15 mouse cellular contexts compared by ENCODE assay signal in the genomic region with DNA sequence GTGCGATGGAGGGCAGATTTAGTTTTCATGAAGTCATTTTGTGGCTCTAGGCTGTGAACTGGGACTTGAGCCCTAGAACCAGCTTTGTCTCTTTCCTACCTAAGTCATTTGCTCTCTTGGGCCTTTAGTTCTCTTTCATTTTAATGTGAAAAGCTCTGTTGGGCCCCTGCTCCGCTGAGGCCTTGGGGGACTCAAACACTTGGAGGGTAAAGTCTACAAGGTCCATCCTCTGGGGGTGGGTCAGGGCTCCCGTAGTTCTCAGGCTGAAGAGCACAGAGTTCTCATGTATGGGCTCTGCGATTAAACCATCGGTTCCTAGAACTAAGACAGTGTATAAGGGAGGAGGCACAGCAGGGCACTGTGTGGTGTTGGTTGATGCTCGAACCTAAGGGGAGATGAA. TPM values are rescaled to one million over a fixed set of nuclear protein-coding genes. Genes with fewer than 3 reads are reported as not detected.
DNase-seq lines count a peak whose midpoint lies in the region; ATAC-seq and TF ChIP-seq lines count a peak whose summit lies in the region.
"Had no signal": no experiment of that assay in that cellular context is flagged by ENCODE, and none has a peak within 500 bp of the region (broad histone marks: within the 10 kb centered on the region; RNA-seq: fewer than 3 reads in every experiment).

No protein-coding gene starts in this region.

- no peak for TF ChIP-seq CTCF in intestine, postnatal 0 days (IDR thresholded peaks at IDR 0.05; ENCODE audit: low read depth)

- WGBS in intestine, embryonic 14.5 days, result 61% methylated on average over 6 of the region's 6 CpGs
- WGBS in intestine, postnatal 0 days, result 43% methylated on average over 6 of the region's 6 CpGs
- 66% methylated on average over 6 of the region's 6 CpGs for WGBS in embryonic facial prominence, embryonic 15.5 days

- DNase-seq in intestine, embryonic 14.5 days (ENCODE audit: low spot score), result no peak
- no peak for DNase-seq in left cerebral cortex, postnatal 25 days (ENCODE audit: low spot score in 2 of 2)
- no peak for DNase-seq in ovary, adult 18-20 months (ENCODE audit: low spot score)
- DNase-seq: adrenal gland, adult 2 months; gastrocnemius, postnatal 25 days; layer of hippocampus, adult 9-11 months; right cerebral cortex, postnatal 25 days had no signal

- ATAC-seq in intestine, embryonic 14.5 days (replicated peaks; ENCODE audit: low FRiP score, low TSS enrichment, low read depth), result no peak
- no peak for ATAC-seq in intestine, postnatal 0 days
- no peak for ATAC-seq in megakaryocyte, adult 5-6 weeks (ENCODE audit: poor library complexity, severe bottlenecking)
- ATAC-seq in embryonic facial prominence, embryonic 15.5 days (ENCODE audit: insufficient number of reproducible peaks, low FRiP score, low TSS enrichment, low read depth), result no peak
- ATAC-seq: CD4-positive, CD25-positive, alpha-beta regulatory T cell, adult 4 months; Patski had no signal

- no peaks in the 10 kb centered on the region for H3K9me3 ChIP-seq in intestine, embryonic 14.5 days (ENCODE audit: control insufficient read depth, low read length)
- H3K9me3 ChIP-seq in intestine, postnatal 0 days (ENCODE audit: control insufficient read depth), result no peaks in the 10 kb centered on the region
- H3K9me3 ChIP-seq in megakaryocyte, embryonic 14.5 days, result no peaks in the 10 kb centered on the region
- no peaks in the 10 kb centered on the region for H3K9me3 ChIP-seq in embryonic facial prominence, embryonic 15.5 days (replicated peaks)
- H3K9me3 ChIP-seq: hindbrain, embryonic 12.5 days had no signal

- no peak overlapping the region for H3K4me2 ChIP-seq in intestine, embryonic 14.5 days (ENCODE audit: low read length)
- H3K4me2 ChIP-seq in intestine, postnatal 0 days (replicated peaks; ENCODE audit: low read depth), result no peak overlapping the region
- H3K4me2 ChIP-seq in embryonic facial prominence, embryonic 15.5 days (replicated peaks), result no peak overlapping the region
- H3K4me2 ChIP-seq: hindbrain, embryonic 12.5 days had no signal

- H3K9ac ChIP-seq in intestine, embryonic 14.5 days (ENCODE audit: low read length), result no peak overlapping the region
- no peak overlapping the region for H3K9ac ChIP-seq in intestine, postnatal 0 days (ENCODE audit: low read depth, low read length)
- no peak overlapping the region for H3K9ac ChIP-seq in embryonic facial prominence, embryonic 15.5 days
- H3K9ac ChIP-seq: hindbrain, embryonic 12.5 days had no signal

- intact Hi-C loops in left cerebral cortex, postnatal 25 days (cut with DNase I), result no loop called here

- H3K4me1 ChIP-seq in intestine, embryonic 14.5 days (replicated peaks; ENCODE audit: control insufficient read depth, insufficient read depth, low read length), result peaks cover 48% of the 10 kb centered on the region
- peaks cover 25% of the 10 kb centered on the region for H3K4me1 ChIP-seq in intestine, postnatal 0 days (replicated peaks; ENCODE audit: control insufficient read depth, insufficient read depth, low read length)
- peaks cover 74% of the 10 kb centered on the region for H3K4me1 ChIP-seq in megakaryocyte, embryonic 14.5 days
- H3K4me1 ChIP-seq in embryonic facial prominence, embryonic 15.5 days, result peaks cover 47% of the 10 kb centered on the region

- H3K36me3 ChIP-seq in intestine, embryonic 14.5 days (ENCODE audit: control insufficient read depth, insufficient read depth, low read length), result peaks cover 9% of the 10 kb centered on the region; the same call in 1 of the 2 replicates
- H3K36me3 ChIP-seq in intestine, postnatal 0 days (ENCODE audit: control insufficient read depth, insufficient read depth), result peaks cover 5% of the 10 kb centered on the region; the same call in 1 of the 2 replicates
- peaks cover 67% of the 10 kb centered on the region for H3K36me3 ChIP-seq in megakaryocyte, embryonic 14.5 days (replicated peaks; ENCODE audit: low read length)
- no peaks in the 10 kb centered on the region for H3K36me3 ChIP-seq in embryonic facial prominence, embryonic 15.5 days
- H3K36me3 ChIP-seq: hindbrain, embryonic 12.5 days had no signal

- H3K27me3 ChIP-seq in intestine, embryonic 14.5 days (replicated peaks; ENCODE audit: control insufficient read depth, insufficient read depth, low read length), result no peaks in the 10 kb centered on the region
- H3K27me3 ChIP-seq in intestine, postnatal 0 days (replicated peaks; ENCODE audit: control insufficient read depth, insufficient read depth, low read length), result no peaks in the 10 kb centered on the region
- no peaks in the 10 kb centered on the region for H3K27me3 ChIP-seq in megakaryocyte, embryonic 14.5 days (replicated peaks)
- H3K27me3 ChIP-seq in embryonic facial prominence, embryonic 15.5 days, result no peaks in the 10 kb centered on the region
- H3K27me3 ChIP-seq: hindbrain, embryonic 12.5 days; Patski had no signal

- H3K27ac ChIP-seq in intestine, embryonic 14.5 days (ENCODE audit: low read depth), result peak overlapping the region; percentile 68
- H3K27ac ChIP-seq in intestine, postnatal 0 days (ENCODE audit: low read depth, low read length), result no peak overlapping the region
- peak overlapping the region; percentile 58 for H3K27ac ChIP-seq in embryonic facial prominence, embryonic 15.5 days (replicated peaks)

- H3K4me3 ChIP-seq in intestine, embryonic 14.5 days (ENCODE audit: low read depth, low read length), result no peak overlapping the region
- H3K4me3 ChIP-seq in intestine, postnatal 0 days (ENCODE audit: low read depth, low read length), result no peak overlapping the region
- peak overlapping the region; percentile 9 for H3K4me3 ChIP-seq in megakaryocyte, embryonic 14.5 days (replicated peaks)
- H3K4me3 ChIP-seq in embryonic facial prominence, embryonic 15.5 days (replicated peaks), result no peak overlapping the region
- H3K4me3 ChIP-seq: erythroblast, embryonic 14.5 days; hindbrain, embryonic 12.5 days had no signal

RNA-seq across cellular contexts. Expression of a gene that starts 11.0 kb away (rescaled TPM):
- 11.0 and 11.6 TPM in 2 replicates for polyA plus RNA-seq in intestine, embryonic 14.5 days (2014; fragmentation: Nextera tagmentation; extraction: Ambion mirVana)
- polyA plus RNA-seq in intestine, postnatal 0 days (2015; fragmentation: Nextera tagmentation; extraction: Ambion mirVana), result 5.7 and 6.1 TPM in 2 replicates
- polyA plus RNA-seq in megakaryocyte, embryonic 14.5 days (2012; ENCODE audit: insufficient read depth, low replicate concordance), result 50.9 and 56.9 TPM in 2 replicates
- 20.3 and 23.1 TPM in 2 replicates for total RNA-seq in megakaryocyte, adult 5-6 weeks (2015)
- total RNA-seq in megakaryocyte, adult 5-6 weeks (2017), result 11.0 and 11.6 TPM in 2 replicates
- polyA plus RNA-seq in embryonic facial prominence, embryonic 15.5 days (2015; fragmentation: Nextera tagmentation; extraction: Ambion mirVana), result 11.0 and 11.2 TPM in 2 replicates
- 10 to 100 TPM; 46.0 to 51.9 TPM for total RNA-seq in left cerebral cortex, postnatal 25 days (2021)

RNA-seq across cellular contexts. Expression of a gene that starts 27.3 kb away (rescaled TPM):
- polyA plus RNA-seq in intestine, embryonic 14.5 days (2014; fragmentation: Nextera tagmentation; extraction: Ambion mirVana), result 16.7 and 18.2 TPM in 2 replicates
- polyA plus RNA-seq in intestine, postnatal 0 days (2015; fragmentation: Nextera tagmentation; extraction: Ambion mirVana), result 7.2 and 8.2 TPM in 2 replicates
- 85.7 and 118 TPM in 2 replicates for polyA plus RNA-seq in megakaryocyte, embryonic 14.5 days (2012; ENCODE audit: insufficient read depth, low replicate concordance)
- 16.5 and 18.5 TPM in 2 replicates for total RNA-seq in megakaryocyte, adult 5-6 weeks (2015)
- total RNA-seq in megakaryocyte, adult 5-6 weeks (2017), result 11.6 and 14.1 TPM in 2 replicates
- 17.0 and 17.2 TPM in 2 replicates for polyA plus RNA-seq in embryonic facial prominence, embryonic 15.5 days (2015; fragmentation: Nextera tagmentation; extraction: Ambion mirVana)
- 10 to 100 TPM; 58.0 to 59.7 TPM for total RNA-seq in left cerebral cortex, postnatal 25 days (2021)
